Mouse (Mus musculus) erythroblast, embryonic 14.5 days (primary cell): ENCODE data around the gene Smarce1.

Experiments used
- GATA1 ChIP-seq: IDR thresholded peaks from 2 replicates; pipeline ENCODE4 v1.6.1; 2012; ENCODE audit warnings: low read length, inconsistent platforms, mixed read lengths
- TAL1 ChIP-seq: IDR thresholded peaks from 3 replicates; pipeline ENCODE4 v1.6.1; 2012; ENCODE audit warnings: low read length, inconsistent platforms, mixed read lengths

DNA sequence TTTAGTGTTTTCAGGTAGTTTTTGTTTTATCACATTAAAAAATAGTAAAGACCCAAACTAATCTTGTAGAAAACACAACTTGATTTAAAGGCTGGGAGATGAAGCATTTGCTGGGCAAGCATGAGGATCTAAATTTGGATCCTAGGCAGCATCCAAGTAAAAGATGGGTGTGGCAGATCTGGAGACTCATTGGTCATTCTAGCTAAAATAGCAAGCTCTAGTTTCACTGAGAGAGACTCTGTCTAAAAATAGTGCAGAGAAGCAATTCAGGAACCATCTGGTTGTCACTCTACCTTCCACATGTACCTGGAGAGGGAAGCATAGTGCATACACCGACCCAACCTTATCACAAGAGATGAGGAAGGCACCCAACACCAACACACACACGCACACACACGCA is 14.6 kb downstream of the Smarce1 start:
- TF ChIP-seq TAL1: no peak
- TF ChIP-seq GATA1: no peak
